Mouse (Mus musculus): Measurements from ENCODE around the gene Dvl2. TPM values are rescaled to one million over a fixed set of nuclear protein-coding genes. Genes with fewer than 3 reads are reported as not detected.

Gene Dvl2
- total RNA-seq, 2 experiments from 2014 or later = 3.6 to 5.0 TPM

GRCm38 (mm10) chr11:70016669-70017068, 16.3 kb downstream of the Dvl2 start, which contains the start of gene Dlg4:
Dlg4 (plus strand) TSS chr11:70016942.
- Histone ChIP-seq H3K4me3 (peak within 1 kb of the TSS; percentile 69), H3K27ac (peak within 1 kb of the TSS; percentile 79)
- DNase-seq = no peak
- intact Hi-C loops (cut with DNase I) = no loop called here
- no peak for TF ChIP-seq CTCF (IDR thresholded peaks at IDR 0.05)

DNA sequence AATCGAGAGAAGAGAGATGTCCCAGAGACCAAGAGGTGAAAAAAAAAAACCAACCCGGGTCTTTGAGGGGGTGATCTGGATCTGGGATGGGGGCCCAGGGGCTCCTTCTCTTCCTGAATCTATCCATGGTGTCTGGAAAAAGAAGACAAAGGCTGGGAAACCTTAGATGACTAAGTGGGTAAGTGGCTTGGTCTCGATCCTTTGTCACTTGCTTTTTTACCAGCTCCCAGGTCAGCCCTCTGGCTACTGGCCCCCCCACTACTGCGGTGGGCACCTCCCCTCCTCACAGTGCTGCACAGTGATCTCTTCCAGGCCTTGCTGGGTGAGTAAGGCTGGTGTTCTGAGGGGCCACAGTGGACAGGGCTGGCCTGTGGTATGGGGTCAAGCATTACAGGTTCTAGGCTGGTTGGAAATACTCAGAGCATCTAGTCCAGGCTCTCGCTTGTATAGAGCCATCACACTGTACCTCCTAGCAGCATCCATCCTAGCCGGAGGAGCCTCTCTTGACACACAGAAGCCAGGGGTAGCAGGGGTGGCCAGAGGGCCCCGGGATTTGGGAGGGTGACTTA, 16.9 kb downstream of the Dvl2 start:
- Histone ChIP-seq H3K4me3 (no peak overlapping the region), H3K27ac (peak overlapping the region; percentile 79)
- intact Hi-C loops (cut with DNase I) = no loop called here
- no peak for DNase-seq
- no peak for TF ChIP-seq CTCF (IDR thresholded peaks at IDR 0.05)

GRCm38 (mm10) chr11:70018131-70018990, 18.0 kb downstream of the Dvl2 start:
- TF ChIP-seq CTCF (IDR thresholded peaks at IDR 0.05) = no peak
- DNase-seq = peak; percentile 59
- intact Hi-C loops (cut with DNase I) = no loop called here
- Histone ChIP-seq H3K27ac (peak overlapping the region; percentile 79), H3K4me3 (peak overlapping the region; percentile 69)

GRCm38 (mm10) chr11:70019495-70020021, 19.2 kb downstream of the Dvl2 start:
- peak overlapping the region; percentile 79 for H3K27ac ChIP-seq
- intact Hi-C loops (cut with DNase I) = no loop called here
- peak overlapping the region; percentile 69 for H3K4me3 ChIP-seq
- TF ChIP-seq CTCF (IDR thresholded peaks at IDR 0.05) = no peak
- no peak for DNase-seq

GRCm38 (mm10) chr11:70020022-70020631, 19.7 kb downstream of the Dvl2 start:
- no peak for TF ChIP-seq CTCF (IDR thresholded peaks at IDR 0.05)
- Histone ChIP-seq H3K4me3 (peak overlapping the region; percentile 72; the same call in 1 of the 2 replicates), H3K27ac (peak overlapping the region; percentile 79)
- intact Hi-C loops (cut with DNase I) = no loop called here
- no peak for DNase-seq

DNA sequence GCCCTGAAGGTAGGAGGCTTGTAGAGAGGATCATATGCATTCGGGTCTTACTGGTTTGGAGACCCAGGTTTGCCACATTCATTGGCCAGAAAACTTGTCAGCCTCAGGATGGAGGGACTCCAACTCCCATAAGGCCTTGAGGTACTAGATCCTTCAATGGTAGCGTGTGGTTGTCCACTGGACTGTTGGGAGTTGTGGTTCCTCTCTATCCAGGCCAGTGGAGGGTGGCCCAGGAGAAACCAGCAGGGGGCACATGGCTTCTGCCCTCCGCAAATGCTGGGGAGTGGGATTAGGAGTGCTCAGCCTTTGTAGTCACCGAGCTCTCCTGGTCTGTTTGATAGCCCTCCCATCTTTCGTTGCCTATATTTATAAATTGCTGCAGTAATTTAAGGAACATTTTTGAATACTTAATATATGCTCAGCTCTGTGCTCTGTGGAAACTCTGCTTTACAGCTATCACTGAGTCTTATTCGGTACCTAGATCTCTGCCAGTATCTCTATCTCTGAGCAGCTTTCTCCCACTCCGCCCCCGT, 20.4 kb downstream of the Dvl2 start:
- intact Hi-C loops (cut with DNase I) = no loop called here
- TF ChIP-seq CTCF (IDR thresholded peaks at IDR 0.05) = peak; percentile 78
- H3K4me3 ChIP-seq = peak overlapping the region; percentile 72
- DNase-seq = peak; percentile 83
- peak overlapping the region; percentile 86 for H3K27ac ChIP-seq

- Histone ChIP-seq H3K4me3 (peak overlapping the region; percentile 72), H3K27ac (peak overlapping the region; percentile 86)
- peak; percentile 98 for DNase-seq
- intact Hi-C loops (cut with DNase I) = no loop called here
- TF ChIP-seq CTCF (IDR thresholded peaks at IDR 0.05) = no peak
Observed at GRCm38 (mm10) chr11:70021264-70022132, 21.1 kb downstream of the Dvl2 start.

DNA sequence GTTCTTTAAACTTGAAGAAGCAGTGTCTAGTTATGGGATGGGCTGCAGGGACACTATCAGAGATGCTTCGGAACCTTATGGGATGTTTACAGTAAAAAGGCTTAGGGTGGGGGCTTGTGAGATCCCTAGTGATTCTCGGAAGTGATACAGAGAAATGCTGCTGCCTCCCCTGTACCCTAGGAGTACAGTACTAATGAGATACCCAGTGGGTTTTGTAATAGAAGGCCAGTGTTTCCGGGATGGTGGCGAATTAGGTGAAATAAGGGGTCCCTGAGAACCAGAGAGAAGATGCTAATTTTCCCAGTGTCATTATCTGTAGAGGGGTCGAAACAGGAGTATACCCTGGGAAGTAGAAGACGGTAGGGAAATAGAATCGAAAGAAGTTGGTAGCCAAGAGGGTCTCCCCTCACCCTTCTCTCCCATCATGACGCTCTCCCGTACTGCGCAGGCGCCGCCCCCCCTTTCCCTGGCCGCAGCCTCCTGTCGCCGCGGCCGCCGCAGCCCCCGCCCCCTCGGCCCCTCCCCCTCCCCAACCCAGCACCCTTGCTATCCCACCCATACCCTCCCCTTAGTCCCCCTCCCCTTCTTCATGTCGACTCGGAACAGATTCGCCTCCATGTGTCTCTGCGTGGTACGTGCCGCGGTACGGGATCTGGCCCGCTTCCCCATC, 23.2 kb downstream of the Dvl2 start:
- H3K4me3 ChIP-seq = peak overlapping the region; percentile 62
- H3K27ac ChIP-seq = peak overlapping the region; percentile 10; the same call in 1 of the 2 replicates
- no peak for TF ChIP-seq CTCF (IDR thresholded peaks at IDR 0.05)

DNA sequence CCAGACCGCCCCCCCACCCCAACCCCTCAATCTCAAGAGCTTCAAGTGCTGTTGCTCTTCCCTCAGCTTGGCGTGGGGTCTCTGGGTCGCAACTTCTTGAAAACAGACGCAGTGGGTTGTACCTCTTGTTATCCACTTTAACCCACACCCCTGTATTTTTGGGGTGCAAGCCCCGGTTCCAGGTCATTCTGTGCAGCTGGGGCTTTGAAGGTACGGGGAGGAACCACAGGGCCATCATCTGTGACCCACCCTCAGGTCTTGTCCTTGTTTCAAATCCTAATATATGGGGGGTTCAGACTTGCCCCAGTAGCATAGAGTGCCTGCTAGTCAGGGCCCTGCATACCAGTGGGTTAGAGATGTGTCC, 23.7 kb downstream of the Dvl2 start:
- TF ChIP-seq CTCF (IDR thresholded peaks at IDR 0.05) = no peak
- intact Hi-C loops (cut with DNase I) = no loop called here
- H3K27ac ChIP-seq = no peak overlapping the region; the same call in 1 of the 2 replicates
- peak overlapping the region; percentile 62 for H3K4me3 ChIP-seq
- no peak for DNase-seq

More for the DNA sequence above, 23.2 kb downstream of the Dvl2 start:
- intact Hi-C loops (cut with DNase I) = no loop called here
- peak; percentile 49 for DNase-seq

DNA sequence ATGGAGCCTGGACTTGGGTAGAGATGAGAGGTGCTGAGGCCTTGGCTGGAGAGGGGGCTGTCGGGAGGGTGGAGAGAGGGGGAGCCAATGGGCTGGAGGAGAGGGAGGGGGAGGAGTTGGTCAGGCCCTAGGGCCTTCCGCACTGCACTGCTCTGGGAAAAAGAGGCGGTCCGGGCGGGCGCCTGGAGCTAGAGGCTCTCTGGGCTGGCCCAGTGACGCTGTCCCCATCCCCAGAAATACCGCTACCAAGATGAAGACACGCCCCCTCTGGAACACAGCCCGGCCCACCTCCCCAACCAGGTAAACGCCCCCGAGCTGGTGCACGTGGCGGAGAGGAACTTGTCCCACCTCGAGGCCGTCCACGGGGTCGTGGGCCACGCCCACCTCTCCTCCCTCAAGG, 26.3 kb downstream of the Dvl2 start:
- Histone ChIP-seq H3K27ac (peak overlapping the region; percentile 82), H3K4me3 (peak overlapping the region; percentile 69)
- no peak for TF ChIP-seq CTCF (IDR thresholded peaks at IDR 0.05)
- intact Hi-C loops (cut with DNase I) = no loop called here
- peak; percentile 80 for DNase-seq

DNA sequence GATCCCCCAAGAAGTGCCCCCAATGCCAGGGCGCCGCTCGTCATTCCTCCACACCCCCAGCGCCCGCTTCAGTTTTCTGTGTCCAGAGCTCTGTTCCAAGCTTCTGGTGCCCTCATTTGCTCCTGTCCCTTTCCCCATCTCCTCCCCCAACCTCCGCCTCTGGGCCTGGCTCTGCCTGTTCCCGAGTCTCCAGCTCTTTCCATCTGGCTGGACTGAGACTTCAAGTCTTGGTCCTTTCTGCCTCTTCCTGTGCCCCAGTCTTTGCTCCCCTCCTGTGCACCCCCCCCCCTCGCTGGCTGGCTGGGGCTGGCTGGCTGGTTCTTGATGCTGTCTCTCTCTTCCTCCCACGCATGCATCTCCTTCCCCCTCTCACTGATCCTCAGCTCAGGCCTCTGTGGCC, 27.0 kb downstream of the Dvl2 start:
- Histone ChIP-seq H3K27ac (peak overlapping the region; percentile 82), H3K4me3 (peak overlapping the region; percentile 69)
- intact Hi-C loops (cut with DNase I) = no loop called here
- no peak for TF ChIP-seq CTCF (IDR thresholded peaks at IDR 0.05)
- DNase-seq = peak; percentile 62

Measured in gastrocnemius, adult 2 months (tissue).